Mouse (Mus musculus): ENCODE data around the gene Ceacam18. TPM values are rescaled to one million over a fixed set of nuclear protein-coding genes. Genes with fewer than 3 reads are reported as not detected.

Ceacam18 gene
- polyA plus RNA-seq, 1 experiment from 2014 or later: 0.14 TPM

- no peak for ATAC-seq
- no peaks in the 10 kb centered on the region for H3K9me3 ChIP-seq (ENCODE audit: low read length)
- H3K4me2 ChIP-seq (ENCODE audit: low read depth, low read length): peak overlapping the region; percentile 9; the same call in 1 of the 2 replicates
- WGBS (ENCODE audit: insufficient replicate concordance): 80% methylated on average over 14 of the region's 14 CpGs
- H3K36me3 ChIP-seq (replicated peaks; ENCODE audit: insufficient read depth, low read length): no peaks in the 10 kb centered on the region
- H3K27me3 ChIP-seq (ENCODE audit: insufficient read depth, low read length): no peaks in the 10 kb centered on the region
- TF ChIP-seq CTCF (IDR thresholded peaks at IDR 0.05; ENCODE audit: low read depth) (no peak), EP300 (IDR thresholded peaks at IDR 0.05; ENCODE audit: low read depth) (no peak)
- H3K27ac ChIP-seq (ENCODE audit: low read depth): 0 out of 2 replicates have a peak overlapping the region, but pooled peaks have one; percentile 22
- H3K4me1 ChIP-seq (ENCODE audit: insufficient read depth): no peaks in the 10 kb centered on the region
- no peak overlapping the region for H3K4me3 ChIP-seq (ENCODE audit: low read depth, low read length)
- no peak overlapping the region for H3K9ac ChIP-seq (replicated peaks)
- no peak for DNase-seq
Measured at GRCm38 (mm10) chr7:43613816-43614551, 20.5 kb upstream of the Ceacam18 start.

- H3K4me2 ChIP-seq (ENCODE audit: low read depth, low read length): no peak overlapping the region
- H3K9ac ChIP-seq (replicated peaks): no peak overlapping the region
- no peak overlapping the region for H3K27ac ChIP-seq (ENCODE audit: low read depth)
- no peaks in the 10 kb centered on the region for H3K36me3 ChIP-seq (replicated peaks; ENCODE audit: insufficient read depth, low read length)
- TF ChIP-seq CTCF (IDR thresholded peaks at IDR 0.05; ENCODE audit: low read depth) (no peak), EP300 (IDR thresholded peaks at IDR 0.05; ENCODE audit: low read depth) (no peak)
- no peaks in the 10 kb centered on the region for H3K4me1 ChIP-seq (ENCODE audit: insufficient read depth)
- ATAC-seq (no peak), DNase-seq (no peak)
- H3K4me3 ChIP-seq (ENCODE audit: low read depth, low read length): no peak overlapping the region
- H3K27me3 ChIP-seq (ENCODE audit: insufficient read depth, low read length): no peaks in the 10 kb centered on the region
- no peaks in the 10 kb centered on the region for H3K9me3 ChIP-seq (ENCODE audit: low read length)
- WGBS (ENCODE audit: insufficient replicate concordance): 59% methylated on average over 7 of the region's 7 CpGs
Measured at GRCm38 (mm10) chr7:43622927-43623326, 11.6 kb upstream of the Ceacam18 start.

GRCm38 (mm10) chr7:43623819-43624218 lies 10.7 kb upstream of the Ceacam18 start:
- WGBS (ENCODE audit: insufficient replicate concordance): 31% methylated on average over 10 of the region's 10 CpGs
- Histone ChIP-seq H3K4me3 (ENCODE audit: low read depth, low read length) (no peak overlapping the region), H3K4me2 (ENCODE audit: low read depth, low read length) (no peak overlapping the region), H3K27me3 (ENCODE audit: insufficient read depth, low read length) (no peaks in the 10 kb centered on the region), H3K9me3 (ENCODE audit: low read length) (no peaks in the 10 kb centered on the region), H3K4me1 (ENCODE audit: insufficient read depth) (no peaks in the 10 kb centered on the region), H3K27ac (ENCODE audit: low read depth) (no peak overlapping the region), H3K9ac (replicated peaks) (no peak overlapping the region), H3K36me3 (replicated peaks; ENCODE audit: insufficient read depth, low read length) (no peaks in the 10 kb centered on the region)
- TF ChIP-seq EP300 (IDR thresholded peaks at IDR 0.05; ENCODE audit: low read depth) (no peak), CTCF (IDR thresholded peaks at IDR 0.05; ENCODE audit: low read depth) (no peak)
- no peak for ATAC-seq
- DNase-seq: no peak

- TF ChIP-seq CTCF (IDR thresholded peaks at IDR 0.05; ENCODE audit: low read depth) (no peak), EP300 (IDR thresholded peaks at IDR 0.05; ENCODE audit: low read depth) (no peak)
- WGBS (ENCODE audit: insufficient replicate concordance): 64% methylated on average over 3 of the region's 3 CpGs
- no peak for ATAC-seq
- Histone ChIP-seq H3K9me3 (ENCODE audit: low read length) (no peaks in the 10 kb centered on the region), H3K4me1 (ENCODE audit: insufficient read depth) (no peaks in the 10 kb centered on the region), H3K4me3 (ENCODE audit: low read depth, low read length) (no peak overlapping the region), H3K9ac (replicated peaks) (no peak overlapping the region), H3K27me3 (ENCODE audit: insufficient read depth, low read length) (no peaks in the 10 kb centered on the region), H3K36me3 (replicated peaks; ENCODE audit: insufficient read depth, low read length) (no peaks in the 10 kb centered on the region), H3K27ac (ENCODE audit: low read depth) (no peak overlapping the region), H3K4me2 (ENCODE audit: low read depth, low read length) (no peak overlapping the region)
- DNase-seq: no peak
Measured at GRCm38 (mm10) chr7:43625065-43625464, 9.4 kb upstream of the Ceacam18 start.

- 60% methylated on average over 8 of the region's 8 CpGs for WGBS (ENCODE audit: insufficient replicate concordance)
- no peak overlapping the region for H3K9ac ChIP-seq (replicated peaks)
Measured at GRCm38 (mm10) chr7:43625794-43626422, 8.6 kb upstream of the Ceacam18 start.

GRCm38 (mm10) chr7:43633940-43634339 lies 567 bp upstream of the Ceacam18 start:
- no peaks in the 10 kb centered on the region for H3K9me3 ChIP-seq (ENCODE audit: low read length)
- H3K27ac ChIP-seq (ENCODE audit: low read depth): no peak overlapping the region
- no peaks in the 10 kb centered on the region for H3K4me1 ChIP-seq (ENCODE audit: insufficient read depth)
- TF ChIP-seq EP300 (IDR thresholded peaks at IDR 0.05; ENCODE audit: low read depth) (no peak), CTCF (IDR thresholded peaks at IDR 0.05; ENCODE audit: low read depth) (no peak)
- WGBS (ENCODE audit: insufficient replicate concordance): 75% methylated on average over 4 of the region's 4 CpGs
- no peak overlapping the region for H3K4me2 ChIP-seq (ENCODE audit: low read depth, low read length)
- no peak for DNase-seq
- no peaks in the 10 kb centered on the region for H3K36me3 ChIP-seq (replicated peaks; ENCODE audit: insufficient read depth, low read length)
- H3K4me3 ChIP-seq (ENCODE audit: low read depth, low read length): no peak overlapping the region
- no peak overlapping the region for H3K9ac ChIP-seq (replicated peaks)
- H3K27me3 ChIP-seq (ENCODE audit: insufficient read depth, low read length): no peaks in the 10 kb centered on the region
- no peak for ATAC-seq

More at GRCm38 (mm10) chr7:43625794-43626422, 8.6 kb upstream of the Ceacam18 start:
- Histone ChIP-seq H3K27me3 (ENCODE audit: insufficient read depth, low read length) (no peaks in the 10 kb centered on the region), H3K4me3 (ENCODE audit: low read depth, low read length) (no peak overlapping the region), H3K9me3 (ENCODE audit: low read length) (no peaks in the 10 kb centered on the region), H3K27ac (ENCODE audit: low read depth) (no peak overlapping the region), H3K36me3 (replicated peaks; ENCODE audit: insufficient read depth, low read length) (no peaks in the 10 kb centered on the region), H3K4me2 (ENCODE audit: low read depth, low read length) (no peak overlapping the region), H3K4me1 (ENCODE audit: insufficient read depth) (no peaks in the 10 kb centered on the region)
- no peak for ATAC-seq
- no peak for TF ChIP-seq EP300 (IDR thresholded peaks at IDR 0.05; ENCODE audit: low read depth)
- no peak for TF ChIP-seq CTCF (IDR thresholded peaks at IDR 0.05; ENCODE audit: low read depth)
- DNase-seq: no peak
